Mouse (Mus musculus): ENCODE measurements around the gene Rnf10.

DNA sequence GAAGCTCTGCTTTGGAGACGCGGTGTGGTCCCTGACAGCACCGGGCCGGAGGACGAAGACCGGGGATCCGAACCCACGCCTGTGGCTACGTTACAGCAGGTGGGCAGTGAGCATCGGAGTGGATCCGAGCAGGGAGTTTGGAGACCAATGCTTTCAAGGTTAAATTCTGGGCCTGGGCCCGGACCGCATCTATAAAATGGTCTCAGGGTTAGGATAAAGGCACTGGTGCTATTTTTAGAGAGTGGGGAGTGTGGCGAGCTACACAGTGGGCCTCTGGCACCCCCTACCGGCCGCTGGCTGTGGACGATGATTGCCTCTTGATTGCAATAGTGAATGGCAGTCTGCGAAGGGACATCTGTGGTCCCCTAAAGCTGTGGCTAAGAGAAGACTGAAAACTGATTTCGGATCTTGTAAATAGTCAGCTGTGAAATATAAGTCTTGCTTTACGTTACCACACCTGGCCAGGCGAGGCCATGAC lies 36.9 kb downstream of the Rnf10 start, which contains the start of gene Pop5:
- TF ChIP-seq POLR2A (IDR thresholded peaks at IDR 0.05; ENCODE audit: control insufficient read depth, low read depth, low read length) (no peak), CTCF (IDR thresholded peaks at IDR 0.05; ENCODE audit: control insufficient read depth, insufficient read depth, insufficient replicate concordance, low read depth, low read length) (peak; percentile 82; the same call in 1 of the 2 replicates)
